17 mouse cellular contexts compared by ENCODE assay signal in the genomic region with DNA sequence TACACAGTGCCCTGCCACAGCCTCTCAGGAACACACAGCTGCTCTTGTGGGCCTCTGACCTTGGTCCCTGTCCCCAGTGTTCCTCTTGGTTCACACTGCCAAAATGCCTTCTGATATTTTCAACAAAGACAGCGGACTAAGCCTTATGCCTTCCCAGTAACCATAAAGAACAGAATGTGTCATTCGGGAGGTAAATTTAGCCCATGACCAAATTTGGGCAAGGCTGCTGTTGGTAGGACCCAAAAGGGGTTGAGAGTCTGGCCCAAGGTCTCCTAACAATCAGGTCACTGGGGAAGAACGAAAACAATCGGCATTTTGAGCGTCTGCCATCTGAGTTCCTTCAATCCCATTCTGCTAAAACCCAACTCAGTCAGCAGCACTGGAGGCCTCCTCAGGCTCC. TPM values are rescaled to one million over a fixed set of nuclear protein-coding genes. Genes with fewer than 3 reads are reported as not detected.
A peak's percentile ranks its signal among the peaks of the same experiment; 100 is the strongest.
DNase-seq lines count a peak whose midpoint lies in the region; ATAC-seq lines count a peak whose summit lies in the region.
"Had no signal": no experiment of that assay in that cellular context is flagged by ENCODE, and none has a peak within 500 bp of the region (broad histone marks: within the 10 kb centered on the region; RNA-seq: fewer than 3 reads in every experiment).

No protein-coding gene starts in this region.

- 53% methylated on average over 5 of the region's 5 CpGs for WGBS in heart, embryonic 11.5 days (ENCODE audit: insufficient replicate concordance)
- 76% methylated on average over 5 of the region's 5 CpGs for WGBS in lung, embryonic 15.5 days
- WGBS in heart, embryonic 16.5 days, result 49% methylated on average over 5 of the region's 5 CpGs
- WGBS in neural tube, embryonic 15.5 days, result 81% methylated on average over 5 of the region's 5 CpGs

- ATAC-seq in heart, embryonic 11.5 days (replicated peaks; ENCODE audit: insufficient number of reproducible peaks, low FRiP score, low TSS enrichment), result no peak
- no peak for ATAC-seq in lung, embryonic 15.5 days (ENCODE audit: borderline replicate concordance, extremely low read depth, low FRiP score, low TSS enrichment)
- peak; percentile 69 for ATAC-seq in heart, embryonic 16.5 days (replicated peaks; ENCODE audit: extremely low read depth, insufficient read depth, low FRiP score)
- ATAC-seq in neural tube, embryonic 15.5 days (ENCODE audit: low FRiP score), result no peak

- no peaks in the 10 kb centered on the region for H3K27me3 ChIP-seq in heart, embryonic 11.5 days (ENCODE audit: control insufficient read depth, insufficient read depth, low read length)
- no peaks in the 10 kb centered on the region for H3K27me3 ChIP-seq in lung, embryonic 15.5 days
- H3K27me3 ChIP-seq in heart, embryonic 16.5 days (ENCODE audit: control insufficient read depth, insufficient read depth, low read length), result no peaks in the 10 kb centered on the region; the same call in none of the 2 replicates
- H3K27me3 ChIP-seq in neural tube, embryonic 15.5 days (replicated peaks), result 0 out of 2 replicates have a peak, but pooled peaks cover 3% of the 10 kb centered on the region

- no peaks in the 10 kb centered on the region for H3K36me3 ChIP-seq in heart, embryonic 11.5 days (ENCODE audit: control insufficient read depth, insufficient read depth, low read length)
- H3K36me3 ChIP-seq in lung, embryonic 15.5 days, result no peaks in the 10 kb centered on the region
- H3K36me3 ChIP-seq in heart, embryonic 16.5 days (ENCODE audit: control insufficient read depth, insufficient read depth), result no peaks in the 10 kb centered on the region
- H3K36me3 ChIP-seq in neural tube, embryonic 15.5 days, result no peaks in the 10 kb centered on the region

- no peak overlapping the region for H3K9ac ChIP-seq in heart, embryonic 11.5 days (ENCODE audit: low read depth, low read length)
- H3K9ac ChIP-seq in lung, embryonic 15.5 days, result no peak overlapping the region
- no peak overlapping the region for H3K9ac ChIP-seq in heart, embryonic 16.5 days (ENCODE audit: low read length)
- no peak overlapping the region for H3K9ac ChIP-seq in neural tube, embryonic 15.5 days (replicated peaks)

- no peak overlapping the region for H3K4me2 ChIP-seq in heart, embryonic 11.5 days
- H3K4me2 ChIP-seq in lung, embryonic 15.5 days, result no peak overlapping the region
- no peak overlapping the region for H3K4me2 ChIP-seq in heart, embryonic 16.5 days (ENCODE audit: low read depth, low read length)
- no peak overlapping the region for H3K4me2 ChIP-seq in neural tube, embryonic 15.5 days
- H3K4me2 ChIP-seq: liver, embryonic 11.5 days had no signal

- H3K4me3 ChIP-seq in heart, embryonic 11.5 days (ENCODE audit: low read depth, low read length), result no peak overlapping the region
- H3K4me3 ChIP-seq in lung, embryonic 15.5 days, result no peak overlapping the region
- H3K4me3 ChIP-seq in heart, embryonic 16.5 days (ENCODE audit: low read length), result no peak overlapping the region
- no peak overlapping the region for H3K4me3 ChIP-seq in neural tube, embryonic 15.5 days (replicated peaks)

- H3K9me3 ChIP-seq in heart, embryonic 11.5 days (replicated peaks; ENCODE audit: control insufficient read depth, low read length), result no peaks in the 10 kb centered on the region
- no peaks in the 10 kb centered on the region for H3K9me3 ChIP-seq in lung, embryonic 15.5 days
- H3K9me3 ChIP-seq in heart, embryonic 16.5 days (replicated peaks; ENCODE audit: control insufficient read depth, low read length), result 0 out of 2 replicates have a peak, but pooled peaks cover 2% of the 10 kb centered on the region
- H3K9me3 ChIP-seq in neural tube, embryonic 15.5 days (replicated peaks), result no peaks in the 10 kb centered on the region

- peaks cover 7% of the 10 kb centered on the region for H3K4me1 ChIP-seq in heart, embryonic 11.5 days (ENCODE audit: control insufficient read depth, insufficient read depth, low read length)
- peaks cover 4% of the 10 kb centered on the region; the same call in 1 of the 2 replicates for H3K4me1 ChIP-seq in lung, embryonic 15.5 days
- peaks cover 10% of the 10 kb centered on the region; the same call in 1 of the 2 replicates for H3K4me1 ChIP-seq in heart, embryonic 16.5 days (ENCODE audit: control insufficient read depth, insufficient read depth, low read length)
- H3K4me1 ChIP-seq in neural tube, embryonic 15.5 days, result peaks cover 15% of the 10 kb centered on the region

- DNase-seq in heart, postnatal 4 days, result no peak
- DNase-seq in lung, postnatal 36 days, result no peak
- DNase-seq in kidney, postnatal 25 days, result no peak
- no peak for DNase-seq in adrenal gland, adult (ENCODE audit: inconsistent age in 2 of 2, low spot score in 1 of 2)
- DNase-seq: adrenal gland, adult 2 months; cerebellum, adult 2 months; lung, postnatal 14 days; right cerebral cortex, postnatal 25 days had no signal

- peak overlapping the region; percentile 59 for H3K27ac ChIP-seq in heart, embryonic 11.5 days (ENCODE audit: low read depth, low read length)
- peak overlapping the region; percentile 29; the same call in 1 of the 2 replicates for H3K27ac ChIP-seq in lung, embryonic 15.5 days
- peak overlapping the region; percentile 46 for H3K27ac ChIP-seq in heart, embryonic 16.5 days (ENCODE audit: low read length)
- H3K27ac ChIP-seq in neural tube, embryonic 15.5 days (replicated peaks), result peak overlapping the region; percentile 49

RNA-seq across cellular contexts. Expression of a gene that starts 15.9 kb away (rescaled TPM):
- not detected in 2 replicates for polyA plus RNA-seq in heart, embryonic 11.5 days (2014; fragmentation: Nextera tagmentation; extraction: Ambion mirVana)
- not detected for total RNA-seq in heart, postnatal 4 days (2021)
- polyA plus RNA-seq in lung, embryonic 15.5 days (2015; fragmentation: Nextera tagmentation; extraction: Ambion mirVana), result not detected in 2 replicates
- not detected in 2 replicates for polyA plus RNA-seq in heart, embryonic 16.5 days (2015; fragmentation: Nextera tagmentation; extraction: Ambion mirVana)
- not detected in 2 replicates for polyA plus RNA-seq in neural tube, embryonic 15.5 days (2015; fragmentation: Nextera tagmentation; extraction: Ambion mirVana)
- total RNA-seq: adrenal gland, adult 2 months; heart, postnatal 14 days; left cerebral cortex, postnatal 25 days had no signal
- polyA plus RNA-seq: adrenal gland, adult 2 months; cerebellum, adult 2 months; kidney, embryonic 16.5 days; liver, embryonic 11.5 days; thymus, postnatal 0 days had no signal
